Mouse (Mus musculus) inflammation-experienced regulatory T-cells, adult 16 weeks (primary cell): ENCODE results near the gene Olfr1303. TPM values are rescaled to one million over a fixed set of nuclear protein-coding genes. Genes with fewer than 3 reads are reported as not detected.

Source experiments
- polyA plus RNA-seq: library from polyadenylated mRNA; unstranded; fragments of 100-300 nt; shearing (Covaris generic); gene quantifications from one replicate; pipeline ENCODE4 v1.2.1, GENCODE M21; 2017

Olfr1303 gene
- not detected for polyA plus RNA-seq

GRCm38 (mm10) chr2:111820240-111820639 lies at the start of gene Olfr1303:
TSS of gene Olfr1303 (minus strand) at chr2:111820340.

DNA sequence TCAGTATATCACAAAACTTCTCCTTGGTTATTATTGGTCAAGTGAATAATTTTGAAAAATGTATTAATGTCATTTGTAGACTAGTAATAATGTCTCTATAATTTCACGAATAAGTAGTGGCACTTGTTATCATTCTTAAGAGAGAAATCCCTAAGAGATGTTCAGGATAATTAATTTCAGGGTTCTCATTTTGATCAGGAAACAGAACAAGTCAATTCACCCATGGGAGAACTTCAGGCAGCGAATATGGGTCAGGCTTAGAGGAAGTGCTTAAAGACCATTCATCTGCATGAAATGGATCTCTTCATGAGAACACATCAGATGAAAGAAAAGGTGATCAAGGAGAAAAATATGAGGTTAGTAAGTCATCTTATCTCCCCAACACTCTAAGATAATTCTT lies 43.0 kb downstream of the Olfr1303 start, which contains the start of gene Olfr1302:
Gene Olfr1302, plus strand, starts transcription at position 301 of the 400 bp plus-strand sequence.

Other genes starting within 250 kb of the Olfr1303 start
- not detected for gene Olfr1297, start 193.8 kb downstream of the Olfr1303 start, polyA plus RNA-seq
- not detected for gene Olfr1298, start 171.1 kb downstream of the Olfr1303 start, polyA plus RNA-seq
- gene Olfr1299, start 158.9 kb downstream of the Olfr1303 start, polyA plus RNA-seq = not detected
- not detected for gene Olfr1301, start 69.3 kb downstream of the Olfr1303 start, polyA plus RNA-seq
- gene Olfr1302, start 42.9 kb downstream of the Olfr1303 start, polyA plus RNA-seq = not detected
- not detected for gene Olfr1305, start 56.8 kb upstream of the Olfr1303 start, polyA plus RNA-seq
- gene Olfr1306, start 95.9 kb upstream of the Olfr1303 start, polyA plus RNA-seq = not detected
- gene Olfr1307, start 129.1 kb upstream of the Olfr1303 start, polyA plus RNA-seq = 0.02 TPM
- not detected for gene Olfr1308, start 144.6 kb upstream of the Olfr1303 start, polyA plus RNA-seq
- gene Olfr1309, start 169.9 kb upstream of the Olfr1303 start, polyA plus RNA-seq = not detected
- gene Olfr1310, start 192.4 kb upstream of the Olfr1303 start, polyA plus RNA-seq = not detected
- gene Olfr1311, start 204.1 kb upstream of the Olfr1303 start, polyA plus RNA-seq = not detected
- gene Olfr1312, start 229.9 kb upstream of the Olfr1303 start, polyA plus RNA-seq = not detected